Mouse (Mus musculus) stomach, postnatal 0 days (tissue): ENCODE measurements at regions not wholly inside any gene's neighbourhood (a gene's known extent, or its start where the extent isn't known, plus 50 kb on each side); places are given as distances from the start of the nearest gene placed in this dataset.
A peak's percentile ranks its signal among the peaks of the same experiment; 100 is the strongest.

Experiments used
- CTCF ChIP-seq: IDR thresholded peaks from 2 replicates; pipeline ENCODE4 v1.5.1; 2016; ENCODE audit warnings: antibody characterized with exemption, low read depth, mild to moderate bottlenecking, moderate library complexity
- EP300 ChIP-seq: optimal IDR thresholded peaks from 2 replicates; pipeline ENCODE3; 2016; ENCODE audit warnings: antibody characterized with exemption

GRCm38 (mm10) chr5:64586933-64587332 is 216.3 kb upstream of the Klf3 start:
- peak; percentile 43 for TF ChIP-seq CTCF
- no peak for TF ChIP-seq EP300
